Mouse (Mus musculus) stomach, embryonic 15.5 days (tissue): Measurements from ENCODE around the gene Bcl2a1a. TPM values are rescaled to one million over a fixed set of nuclear protein-coding genes. Genes with fewer than 3 reads are reported as not detected.
"Not testable (repeated sequence)": the region's sequence is repeated elsewhere in the genome, so short reads cannot be mapped to it uniquely, and the experiment has no call there.

Experiments
- ATAC-seq: fragments of 200-750 bp; cut with Nextera tagmentation; 2 replicates; pipeline ENCODE4 v1.8.0; 2017; ENCODE audit warnings: low read depth, moderate number of reproducible peaks, moderate TSS enrichment; ENCODE audit not compliant: insufficient read depth, low FRiP score
- H3K27ac ChIP-seq: fragments of 300-500 bp; sonication (generic); 2 replicates; pipeline ENCODE4 v1.5.1; 2015; ENCODE audit warnings: mild to moderate bottlenecking, inconsistent platforms
- H3K27me3 ChIP-seq: fragments of 300-500 bp; sonication (generic); replicated peaks from 2 replicates; pipeline ENCODE4 v1.6.1; 2015; ENCODE audit warnings: inconsistent platforms
- H3K36me3 ChIP-seq: fragments of 300-500 bp; sonication (generic); 2 replicates; pipeline ENCODE4 v1.6.1; 2015; ENCODE audit warnings: inconsistent platforms
- H3K4me1 ChIP-seq: fragments of 300-500 bp; sonication (generic); 2 replicates; pipeline ENCODE4 v1.6.1; 2015; ENCODE audit warnings: inconsistent platforms
- H3K4me2 ChIP-seq: fragments of 300-500 bp; sonication (generic); 2 replicates; pipeline ENCODE4 v1.6.1; 2015; ENCODE audit warnings: mild to moderate bottlenecking, inconsistent platforms
- H3K4me3 ChIP-seq: fragments of 300-500 bp; sonication (generic); replicated peaks from 2 replicates; pipeline ENCODE4 v1.5.1; 2015; ENCODE audit warnings: inconsistent platforms
- H3K9ac ChIP-seq: fragments of 300-500 bp; sonication (generic); 2 replicates; pipeline ENCODE4 v1.6.1; 2015; ENCODE audit warnings: inconsistent platforms
- H3K9me3 ChIP-seq: fragments of 300-500 bp; sonication (generic); 2 replicates; pipeline ENCODE4 v1.6.1; 2016; ENCODE audit warnings: inconsistent platforms
- WGBS: fragments of 180-500 bp; shearing (Covaris S2); methylation state at CpG from one replicate; pipeline ENCODE4 v1.1.7; 2015; 5-methylcytosine and 5-hydroxymethylcytosine counted together
- polyA plus RNA-seq: library from polyadenylated mRNA; unstranded; fragments of >200 nt; fragmentation: Nextera tagmentation; extraction: Ambion mirVana; gene quantifications from 2 replicates; pipeline ENCODE4 v1.2.1, GENCODE M21; 2015

Gene Bcl2a1a
- 0.77 and 1.1 TPM in 2 replicates for polyA plus RNA-seq

DNA sequence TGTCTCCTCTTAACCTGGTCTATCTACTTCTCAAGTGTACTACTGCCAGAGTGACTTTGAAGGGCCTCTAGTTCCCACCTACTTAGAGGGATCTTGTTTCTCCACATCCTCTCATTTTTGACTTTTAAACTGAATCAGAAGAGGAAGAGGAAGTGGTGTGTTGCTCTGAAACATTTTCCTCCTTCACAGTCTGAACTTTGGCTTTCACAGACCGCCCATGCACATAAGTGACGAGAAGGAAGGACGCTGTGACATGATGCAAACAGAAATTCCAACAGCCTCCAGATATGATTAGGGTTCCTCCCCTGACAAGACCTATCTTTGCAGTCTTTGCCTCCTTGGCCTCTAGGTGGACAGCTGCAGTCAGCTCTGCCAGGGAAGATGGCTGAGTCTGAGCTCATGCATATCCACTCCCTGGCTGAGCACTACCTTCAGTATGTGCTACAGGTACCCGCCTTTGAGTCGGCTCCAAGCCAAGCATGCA is at the start of gene Bcl2a1a:
Gene Bcl2a1a, plus strand, starts transcription at position 231 of the 484 bp plus-strand sequence.
- not testable (repeated sequence) for H3K4me2 ChIP-seq, ATAC-seq, H3K9ac ChIP-seq, H3K9me3 ChIP-seq, H3K27me3 ChIP-seq, H3K36me3 ChIP-seq, H3K4me1 ChIP-seq, H3K27ac ChIP-seq, H3K4me3 ChIP-seq
- WGBS, result 78% methylated on average over 5 of the region's 5 CpGs

DNA sequence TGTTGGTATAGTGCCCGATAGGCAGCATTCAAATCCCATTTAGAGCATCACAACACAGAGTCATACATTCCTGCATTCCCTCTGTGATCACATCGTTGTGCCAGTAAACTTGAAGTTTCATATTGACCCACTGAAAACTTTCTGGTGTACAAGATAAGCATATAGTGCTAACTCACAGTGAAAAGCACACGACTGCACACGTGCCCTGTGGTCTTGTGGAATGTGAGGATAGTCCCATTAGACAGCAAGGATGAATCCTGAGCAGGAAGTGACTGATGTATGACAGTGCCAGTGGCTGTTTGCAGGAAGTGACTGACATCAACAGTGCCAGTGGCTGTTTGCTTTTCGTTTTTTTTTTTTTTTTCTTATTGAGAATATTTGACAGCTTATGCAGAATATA is 40.1 kb upstream of the Bcl2a1a start:
- H3K36me3 ChIP-seq, H3K9me3 ChIP-seq: not testable (repeated sequence)
- 83% methylated on average over 5 of the region's 5 CpGs for WGBS

GRCm38 (mm10) chr9:88938312-88938711 is 18.4 kb upstream of the Bcl2a1a start:
- WGBS, result 10% methylated on average over 2 of the region's 3 CpGs
- not testable (repeated sequence) for H3K27ac ChIP-seq

More for the DNA sequence above, 40.1 kb upstream of the Bcl2a1a start:
- not testable (repeated sequence) for ATAC-seq, H3K27ac ChIP-seq, H3K4me3 ChIP-seq, H3K27me3 ChIP-seq, H3K9ac ChIP-seq, H3K4me2 ChIP-seq, H3K4me1 ChIP-seq

DNA sequence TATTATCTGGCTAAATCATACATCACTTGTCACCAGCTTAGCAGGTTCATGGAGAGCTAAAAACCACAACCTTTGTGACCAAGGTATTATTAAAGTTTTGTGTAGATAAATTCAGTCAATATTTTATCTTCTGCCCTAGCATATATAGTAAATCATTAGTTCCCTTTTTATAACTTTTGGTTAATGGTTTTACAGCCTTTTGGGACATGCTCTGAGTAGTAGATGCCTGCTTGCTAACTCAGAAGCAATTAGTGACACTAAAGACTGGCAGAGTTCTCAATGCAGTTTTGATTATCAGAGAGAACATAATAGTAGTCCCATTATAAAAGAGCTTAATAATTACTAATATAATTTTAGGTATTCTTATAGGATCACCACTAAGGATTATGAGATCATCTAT is 5.2 kb upstream of the Bcl2a1a start:
- not testable (repeated sequence) for H3K4me2 ChIP-seq, H3K4me3 ChIP-seq, H3K36me3 ChIP-seq, H3K27ac ChIP-seq, H3K4me1 ChIP-seq, H3K27me3 ChIP-seq, ATAC-seq, H3K9me3 ChIP-seq, H3K9ac ChIP-seq

More at GRCm38 (mm10) chr9:88938312-88938711, 18.4 kb upstream of the Bcl2a1a start:
- not testable (repeated sequence) for H3K4me2 ChIP-seq, H3K9ac ChIP-seq, H3K9me3 ChIP-seq, H3K4me1 ChIP-seq, H3K27me3 ChIP-seq, ATAC-seq, H3K36me3 ChIP-seq, H3K4me3 ChIP-seq

DNA sequence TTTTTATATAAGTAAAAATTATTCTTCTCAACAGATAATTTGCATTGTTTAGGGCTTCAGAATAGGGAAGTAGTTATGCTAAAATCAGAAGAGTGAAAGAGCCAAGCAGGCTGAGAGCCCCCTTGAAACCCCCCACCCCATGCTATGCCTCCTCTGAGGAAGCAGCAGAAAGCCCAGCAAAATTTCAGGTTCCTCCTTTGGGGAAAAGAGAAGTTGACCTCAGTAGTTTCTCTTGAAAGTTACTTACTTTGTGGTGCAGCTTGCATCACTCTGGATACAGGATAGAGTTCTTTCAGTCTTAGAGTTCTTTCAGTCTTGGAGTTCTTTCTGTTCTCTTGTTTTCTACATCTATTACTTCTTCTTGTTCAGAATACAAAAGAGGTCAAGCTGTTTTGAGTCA is 3.5 kb upstream of the Bcl2a1a start:
- not testable (repeated sequence) for H3K4me3 ChIP-seq, H3K27ac ChIP-seq, H3K36me3 ChIP-seq, H3K4me2 ChIP-seq, H3K9me3 ChIP-seq, H3K4me1 ChIP-seq, H3K9ac ChIP-seq, ATAC-seq, H3K27me3 ChIP-seq

DNA sequence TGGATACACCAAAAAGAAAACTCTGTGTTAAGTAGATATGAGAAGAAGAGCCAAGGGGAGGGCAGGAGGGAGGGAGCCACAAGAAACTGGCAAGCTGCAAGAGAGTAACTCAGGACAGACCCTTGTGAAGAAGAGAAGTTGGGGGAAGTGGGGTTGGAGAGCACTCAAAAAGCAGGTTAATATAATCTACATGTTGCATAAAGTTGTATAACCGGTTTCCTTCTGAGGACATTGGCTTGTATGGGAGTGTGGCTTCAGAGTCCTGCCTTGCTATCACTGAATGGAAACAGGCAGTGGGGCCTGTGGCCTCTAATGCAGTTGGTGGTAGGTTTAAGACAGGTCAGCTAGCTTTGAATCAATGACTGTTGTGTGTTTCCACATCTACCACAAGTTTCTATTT is 1.5 kb upstream of the Bcl2a1a start:
- H3K4me3 ChIP-seq, result not testable (repeated sequence)

GRCm38 (mm10) chr9:88956035-88956434 is 665 bp upstream of the Bcl2a1a start:
- H3K4me2 ChIP-seq, H3K9ac ChIP-seq, H3K4me1 ChIP-seq, ATAC-seq, H3K27me3 ChIP-seq, H3K36me3 ChIP-seq, H3K4me3 ChIP-seq, H3K27ac ChIP-seq, H3K9me3 ChIP-seq: not testable (repeated sequence)
- WGBS, result 92% methylated on average over 4 of the region's 4 CpGs

More for the DNA sequence above, 1.5 kb upstream of the Bcl2a1a start:
- H3K4me1 ChIP-seq, H3K27me3 ChIP-seq, H3K4me2 ChIP-seq, H3K36me3 ChIP-seq, H3K9ac ChIP-seq, H3K27ac ChIP-seq, H3K9me3 ChIP-seq: not testable (repeated sequence)
- ATAC-seq, result peak; percentile 76
- 56% methylated on average over 1 of the region's 1 CpGs for WGBS

GRCm38 (mm10) chr9:88958891-88959290 is 2.2 kb downstream of the Bcl2a1a start:
- no peaks in the 10 kb centered on the region for H3K27me3 ChIP-seq
- no peaks in the 10 kb centered on the region for H3K36me3 ChIP-seq
- H3K4me3 ChIP-seq, result no peak overlapping the region
- H3K9me3 ChIP-seq, result no peaks in the 10 kb centered on the region
- no peak overlapping the region for H3K27ac ChIP-seq
- H3K9ac ChIP-seq, result no peak overlapping the region
- ATAC-seq, result no peak
- 79% methylated on average over 3 of the region's 3 CpGs for WGBS
- no peak overlapping the region for H3K4me2 ChIP-seq
- H3K4me1 ChIP-seq, result no peaks in the 10 kb centered on the region

DNA sequence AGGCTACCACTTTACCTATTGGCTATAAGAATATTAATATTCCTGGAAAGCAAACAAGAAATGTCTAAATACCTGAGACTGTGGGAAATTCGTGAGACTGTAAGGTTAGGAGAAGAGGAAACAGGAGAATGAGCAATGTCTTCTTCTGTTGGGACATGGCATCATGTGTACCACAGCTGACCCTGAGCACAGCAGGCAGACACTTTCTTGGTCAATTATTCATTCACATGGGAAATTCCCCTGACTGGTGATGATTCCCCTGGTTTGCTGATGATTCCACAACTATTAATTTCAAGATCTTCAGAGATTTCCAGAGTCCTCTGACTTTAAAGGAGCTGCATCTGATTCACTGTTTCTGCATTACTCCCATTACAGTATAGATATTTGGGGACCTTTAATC is 3.3 kb downstream of the Bcl2a1a start:
- not testable (repeated sequence) for H3K9me3 ChIP-seq, H3K27ac ChIP-seq, H3K36me3 ChIP-seq, H3K4me2 ChIP-seq, ATAC-seq, H3K27me3 ChIP-seq, H3K4me1 ChIP-seq, H3K4me3 ChIP-seq, H3K9ac ChIP-seq
- WGBS, result 52% methylated on average over 1 of the region's 1 CpGs

DNA sequence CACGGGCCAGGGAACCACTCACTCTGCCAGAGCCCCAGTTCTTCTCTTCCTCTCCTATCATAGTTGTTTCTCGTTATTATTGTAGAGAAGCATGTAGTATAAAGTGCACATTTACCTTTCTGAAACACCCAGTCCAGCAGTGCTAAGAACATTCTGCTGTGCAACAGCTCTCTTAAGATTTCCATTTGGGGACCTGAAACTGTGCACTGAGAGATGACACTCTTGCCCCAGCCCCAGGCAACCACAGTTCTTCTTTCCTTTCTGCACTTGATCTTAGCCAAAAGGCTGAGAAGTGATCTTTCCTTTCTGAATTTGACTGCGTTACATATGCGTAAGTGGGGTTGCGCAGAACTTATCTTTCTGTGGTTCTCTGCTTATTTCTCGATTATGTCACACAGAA is 9.8 kb downstream of the Bcl2a1a start:
- ATAC-seq, H3K4me1 ChIP-seq, H3K36me3 ChIP-seq, H3K9me3 ChIP-seq, H3K27ac ChIP-seq, H3K4me2 ChIP-seq, H3K27me3 ChIP-seq, H3K9ac ChIP-seq, H3K4me3 ChIP-seq: not testable (repeated sequence)
- 80% methylated on average over 1 of the region's 6 CpGs for WGBS

DNA sequence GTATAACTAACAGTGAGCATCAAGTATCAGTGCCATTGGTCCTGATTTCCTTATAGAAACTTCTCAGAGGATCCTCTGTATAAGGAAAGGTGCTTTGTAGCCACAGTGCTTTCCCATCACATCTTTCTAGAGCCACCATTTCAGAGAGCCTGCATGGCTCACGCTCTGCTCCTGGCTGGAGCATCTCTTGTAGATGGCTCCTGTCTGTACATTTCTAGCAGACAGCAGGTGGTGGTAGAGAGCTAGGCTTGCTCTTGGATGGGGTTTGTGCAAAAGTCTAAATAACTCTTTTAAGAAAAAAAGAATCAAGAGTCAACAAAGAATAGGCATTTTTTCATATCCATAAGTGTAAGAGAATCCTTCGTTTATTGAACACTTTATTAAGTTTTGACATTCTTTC is 12.8 kb downstream of the Bcl2a1a start:
- H3K9ac ChIP-seq, H3K9me3 ChIP-seq, H3K4me3 ChIP-seq, H3K27ac ChIP-seq, ATAC-seq, H3K4me2 ChIP-seq, H3K36me3 ChIP-seq, H3K4me1 ChIP-seq, H3K27me3 ChIP-seq: not testable (repeated sequence)
- WGBS, result 80% methylated on average over 1 of the region's 2 CpGs

DNA sequence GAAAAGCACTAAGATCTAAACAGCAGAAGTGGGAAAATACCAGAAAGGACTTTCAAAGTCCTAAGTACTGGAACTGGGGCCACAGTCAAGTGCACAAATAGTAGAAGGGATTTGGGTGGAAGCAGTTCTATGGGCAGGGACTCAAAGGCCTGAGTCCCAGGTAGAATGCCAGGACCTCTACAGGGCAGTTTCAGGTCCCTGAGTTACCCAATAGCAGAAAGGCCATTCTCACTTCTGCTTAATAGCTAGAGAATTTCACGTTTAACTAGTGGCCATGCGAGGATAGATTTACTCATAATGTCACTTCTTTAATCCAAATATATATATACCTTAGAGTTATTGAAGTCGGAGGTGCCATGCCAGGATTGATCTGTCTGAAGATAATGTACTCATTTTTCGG is 20.2 kb downstream of the Bcl2a1a start:
- not testable (repeated sequence) for H3K4me1 ChIP-seq, H3K9ac ChIP-seq, H3K4me2 ChIP-seq, H3K9me3 ChIP-seq, H3K36me3 ChIP-seq, H3K27me3 ChIP-seq, H3K27ac ChIP-seq, H3K4me3 ChIP-seq, ATAC-seq
- 59% methylated on average over 4 of the region's 4 CpGs for WGBS

DNA sequence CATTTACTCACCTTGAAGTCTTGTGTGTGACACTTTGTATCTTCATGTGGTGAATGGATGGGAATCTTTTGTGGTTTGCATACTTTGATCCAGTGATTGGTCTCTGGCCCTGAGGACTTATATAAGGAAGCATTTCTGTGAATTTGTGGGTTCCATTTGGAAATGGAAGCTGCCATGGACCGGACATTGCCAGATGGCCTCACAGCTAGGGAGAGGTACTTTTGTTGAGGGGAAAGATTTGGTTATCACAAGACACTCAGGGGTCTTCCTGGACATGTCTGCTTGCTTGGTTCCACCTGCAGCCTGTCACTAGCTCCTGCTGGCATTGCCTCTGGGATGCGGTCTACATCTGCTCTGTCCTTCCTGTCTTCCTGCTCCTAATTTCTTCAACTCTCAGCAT is 23.1 kb downstream of the Bcl2a1a start:
- not testable (repeated sequence) for H3K27me3 ChIP-seq, H3K4me3 ChIP-seq, H3K9ac ChIP-seq, H3K27ac ChIP-seq, H3K36me3 ChIP-seq, H3K4me2 ChIP-seq, H3K4me1 ChIP-seq, ATAC-seq, H3K9me3 ChIP-seq
- 81% methylated on average over 2 of the region's 2 CpGs for WGBS
